ENCODE assay signal across 8 mouse cellular contexts in genomic region chr7:30553021-30553589, GRCm38 (mm10). TPM values are rescaled to one million over a fixed set of nuclear protein-coding genes. Genes with fewer than 3 reads are reported as not detected.
A peak's percentile ranks its signal among the peaks of the same experiment; 100 is the strongest.
DNase-seq lines count a peak whose midpoint lies in the region; ATAC-seq and TF ChIP-seq lines count a peak whose summit lies in the region.

No protein-coding gene starts in this region.

- H3K4me3 ChIP-seq in ES-Bruce4 (ENCODE audit: low read depth, low read length), result peak overlapping the region; percentile 84
- peak overlapping the region; percentile 58 for H3K4me3 ChIP-seq in forebrain, embryonic 10.5 days

- H3K36me3 ChIP-seq in ES-Bruce4 (ENCODE audit: control insufficient read depth, insufficient read depth, low read length, poor library complexity, severe bottlenecking), result peaks cover 16% of the 10 kb centered on the region
- peaks cover 55% of the 10 kb centered on the region for H3K36me3 ChIP-seq in forebrain, embryonic 10.5 days (replicated peaks)

- TF ChIP-seq CTCF in ES-Bruce4 (IDR thresholded peaks at IDR 0.05; ENCODE audit: low read depth, low read length), result no peak

- H3K9ac ChIP-seq in ES-Bruce4 (ENCODE audit: low read depth, poor library complexity, severe bottlenecking), result peak overlapping the region; percentile 82

- no peak overlapping the region for H3K27ac ChIP-seq in ES-Bruce4 (ENCODE audit: insufficient read depth, low read length)
- H3K27ac ChIP-seq in forebrain, embryonic 10.5 days, result peak overlapping the region; percentile 93

- 0 out of 2 replicates have a peak, but pooled peaks have one; percentile 11 for ATAC-seq in megakaryocyte-erythroid progenitor cell, adult 5-6 weeks (replicated peaks; ENCODE audit: low FRiP score, low TSS enrichment, poor library complexity, severe bottlenecking)

- TF ChIP-seq EP300 in ES-Bruce4 (IDR thresholded peaks at IDR 0.05; ENCODE audit: insufficient read depth, low read depth, low read length), result no peak

- intact Hi-C loops in heart, postnatal 10 days (cut with DNase I), result loop anchor here (5.0 kb wide), 1 partner anchor 181 kb away; no protein-coding TSS in a partner anchor

- no peaks in the 10 kb centered on the region for H3K9me3 ChIP-seq in ES-Bruce4 (replicated peaks; ENCODE audit: control insufficient read depth, insufficient read depth, low read length, poor library complexity, severe bottlenecking)
- H3K9me3 ChIP-seq in forebrain, embryonic 10.5 days, result no peaks in the 10 kb centered on the region

- H3K4me1 ChIP-seq in ES-Bruce4 (ENCODE audit: control insufficient read depth, insufficient read depth, low read length), result peaks cover 2% of the 10 kb centered on the region
- peaks cover 24% of the 10 kb centered on the region for H3K4me1 ChIP-seq in forebrain, embryonic 10.5 days

- WGBS in forebrain, embryonic 10.5 days, result 10% methylated on average over 23 of the region's 23 CpGs

- no peak for TF ChIP-seq POLR2A in ES-Bruce4 (IDR thresholded peaks at IDR 0.05; ENCODE audit: insufficient read depth, low read length)

- DNase-seq in adrenal gland, postnatal 14 days, result peak; percentile 84
- no peak for DNase-seq in forebrain, embryonic 10.5 days (ENCODE audit: extremely low spot score, low spot score)
- peak; percentile 88 for DNase-seq in heart, postnatal 10 days
- peak; percentile 51 to 58 for DNase-seq in kidney, postnatal 36 days
- peak; percentile 33 for DNase-seq in thymus, postnatal 0 days (ENCODE audit: low spot score)
- no peak for DNase-seq in right cerebral cortex, adult 18-20 months

- H3K27me3 ChIP-seq in ES-Bruce4 (ENCODE audit: control insufficient read depth, insufficient read depth, low read length, poor library complexity, severe bottlenecking), result no peaks in the 10 kb centered on the region
- peaks cover 11% of the 10 kb centered on the region; the same call in 1 of the 2 replicates for H3K27me3 ChIP-seq in forebrain, embryonic 10.5 days (ENCODE audit: poor library complexity, severe bottlenecking)

RNA-seq across cellular contexts. Expression of gene Proser3, which starts 1.0 kb away (rescaled TPM):
- polyA plus RNA-seq in ES-Bruce4 (2011; ENCODE audit: insufficient read depth, insufficient read length, low read depth, missing spikeins), result 16.8 and 17.3 TPM in 2 replicates
- 7.6 and 9.2 TPM in 2 replicates for total RNA-seq in adrenal gland, postnatal 14 days (2021)
- 15.2 and 16.1 TPM in 2 replicates for polyA plus RNA-seq in forebrain, embryonic 10.5 days (2016; fragmentation: Nextera tagmentation; extraction: Ambion mirVana)
- total RNA-seq in heart, postnatal 10 days (2021), result 1 to 10 TPM; 2.7 to 4.8 TPM
- total RNA-seq in megakaryocyte-erythroid progenitor cell, adult 5-6 weeks (2014; fragmentation: Nextera tagmentation), result 16.2 and 17.9 TPM in 2 replicates
- 3.5 and 5.3 TPM in 2 replicates for total RNA-seq in megakaryocyte-erythroid progenitor cell, adult 5-6 weeks (2017)
- polyA plus RNA-seq in thymus, postnatal 0 days (2015; fragmentation: Nextera tagmentation; extraction: Ambion mirVana), result 3.6 and 5.2 TPM in 2 replicates

RNA-seq across cellular contexts. Expression of gene Hspb6, which starts 1.1 kb away (rescaled TPM):
- 6.4 and 7.0 TPM in 2 replicates for polyA plus RNA-seq in ES-Bruce4 (2011; ENCODE audit: insufficient read depth, insufficient read length, low read depth, missing spikeins)
- total RNA-seq in adrenal gland, postnatal 14 days (2021), result 24.2 and 29.4 TPM in 2 replicates
- polyA plus RNA-seq in forebrain, embryonic 10.5 days (2016; fragmentation: Nextera tagmentation; extraction: Ambion mirVana), result 4.3 and 4.6 TPM in 2 replicates
- 100 to 1,000 TPM; 391 to 393 TPM for total RNA-seq in heart, postnatal 10 days (2021)
- 20.8 and 25.3 TPM in 2 replicates for total RNA-seq in megakaryocyte-erythroid progenitor cell, adult 5-6 weeks (2014; fragmentation: Nextera tagmentation)
- total RNA-seq in megakaryocyte-erythroid progenitor cell, adult 5-6 weeks (2017), result 1.2 and 8.1 TPM in 2 replicates
- polyA plus RNA-seq in thymus, postnatal 0 days (2015; fragmentation: Nextera tagmentation; extraction: Ambion mirVana), result 6.9 and 7.5 TPM in 2 replicates

RNA-seq across cellular contexts. Expression of gene Lin37, which starts 6.5 kb away (rescaled TPM):
- 23.3 and 29.3 TPM in 2 replicates for polyA plus RNA-seq in ES-Bruce4 (2011; ENCODE audit: insufficient read depth, insufficient read length, low read depth, missing spikeins)
- total RNA-seq in adrenal gland, postnatal 14 days (2021), result 41.6 and 46.3 TPM in 2 replicates
- 40.7 and 44.2 TPM in 2 replicates for polyA plus RNA-seq in forebrain, embryonic 10.5 days (2016; fragmentation: Nextera tagmentation; extraction: Ambion mirVana)
- total RNA-seq in heart, postnatal 10 days (2021), result 10 to 100 TPM; 15.0 to 23.6 TPM
- total RNA-seq in megakaryocyte-erythroid progenitor cell, adult 5-6 weeks (2014; fragmentation: Nextera tagmentation), result 45.8 and 61.6 TPM in 2 replicates
- total RNA-seq in megakaryocyte-erythroid progenitor cell, adult 5-6 weeks (2017), result 13.8 and 28.6 TPM in 2 replicates
- 91.1 and 96.6 TPM in 2 replicates for polyA plus RNA-seq in thymus, postnatal 0 days (2015; fragmentation: Nextera tagmentation; extraction: Ambion mirVana)

RNA-seq across cellular contexts. Expression of gene U2af1l4, which starts 10.0 kb away (rescaled TPM):
- polyA plus RNA-seq in ES-Bruce4 (2011; ENCODE audit: insufficient read depth, insufficient read length, low read depth, missing spikeins), result 50.9 and 73.9 TPM in 2 replicates
- total RNA-seq in adrenal gland, postnatal 14 days (2021), result 60.3 and 66.8 TPM in 2 replicates
- polyA plus RNA-seq in forebrain, embryonic 10.5 days (2016; fragmentation: Nextera tagmentation; extraction: Ambion mirVana), result 96.1 and 96.7 TPM in 2 replicates
- total RNA-seq in heart, postnatal 10 days (2021), result 10 to 100 TPM; 67.4 to 78.2 TPM
- total RNA-seq in megakaryocyte-erythroid progenitor cell, adult 5-6 weeks (2014; fragmentation: Nextera tagmentation), result 29.4 and 34.6 TPM in 2 replicates
- 79.6 and 83.0 TPM in 2 replicates for total RNA-seq in megakaryocyte-erythroid progenitor cell, adult 5-6 weeks (2017)
- polyA plus RNA-seq in thymus, postnatal 0 days (2015; fragmentation: Nextera tagmentation; extraction: Ambion mirVana), result 101 and 112 TPM in 2 replicates

RNA-seq across cellular contexts. Expression of gene Gm49396, which starts 10.0 kb away (rescaled TPM):
- polyA plus RNA-seq in ES-Bruce4 (2011; ENCODE audit: insufficient read depth, insufficient read length, low read depth, missing spikeins), result 1.8 and 1.9 TPM in 2 replicates
- 3.8 and 4.6 TPM in 2 replicates for total RNA-seq in adrenal gland, postnatal 14 days (2021)
- polyA plus RNA-seq in forebrain, embryonic 10.5 days (2016; fragmentation: Nextera tagmentation; extraction: Ambion mirVana), result 16.1 and 16.3 TPM in 2 replicates
- total RNA-seq in heart, postnatal 10 days (2021), result 1 to 10 TPM; 1.7 to 1.8 TPM
- 5.3 and 14.0 TPM in 2 replicates for total RNA-seq in megakaryocyte-erythroid progenitor cell, adult 5-6 weeks (2014; fragmentation: Nextera tagmentation)
- total RNA-seq in megakaryocyte-erythroid progenitor cell, adult 5-6 weeks (2017), result 1.5 and 7.0 TPM in 2 replicates
- polyA plus RNA-seq in thymus, postnatal 0 days (2015; fragmentation: Nextera tagmentation; extraction: Ambion mirVana), result 8.4 and 9.8 TPM in 2 replicates

Comparison
In these comparisons a context has a peak if more than half of its experiments do, and no peak if none do; other contexts are left out.
1. DNase-seq: peak in adrenal gland, postnatal 14 days (single experiment), heart, postnatal 10 days (2 of 2), kidney, postnatal 36 days (2 of 2) and thymus, postnatal 0 days (single experiment); none in forebrain, embryonic 10.5 days (single experiment) and right cerebral cortex, adult 18-20 months (single experiment).
2. RNA of gene Hspb6, which starts 1.1 kb away (total RNA-seq): 391 to 393 TPM in heart, postnatal 10 days; 24.2 to 29.4 TPM in adrenal gland, postnatal 14 days and 1.2 to 25.3 TPM in megakaryocyte-erythroid progenitor cell, adult 5-6 weeks; every median in the first group is over 10 times any median in the second.